23 mouse cellular contexts compared by ENCODE assay signal in genomic region chr16:38774964-38775746, GRCm38 (mm10). TPM values are rescaled to one million over a fixed set of nuclear protein-coding genes. Genes with fewer than 3 reads are reported as not detected.
"Had no signal": no experiment of that assay in that cellular context is flagged by ENCODE, and none has a peak within 500 bp of the region (broad histone marks: within the 10 kb centered on the region; RNA-seq: fewer than 3 reads in every experiment).

No protein-coding gene starts in this region.

- H3K27ac ChIP-seq: hindbrain, embryonic 12.5 days; limb, embryonic 10.5 days; liver, embryonic 15.5 days; midbrain, embryonic 12.5 days; neural tube, embryonic 15.5 days had no signal

- DNase-seq: kidney, adult 8-10 months; kidney, postnatal 14 days; right cerebral cortex, adult 18-20 months; right cerebral cortex, postnatal 25 days; thymus, adult 18-20 months; thymus, postnatal 25 days had no signal

- H3K4me3 ChIP-seq: hindbrain, embryonic 12.5 days; limb, embryonic 10.5 days; liver, embryonic 15.5 days; midbrain, embryonic 12.5 days; neural tube, embryonic 15.5 days had no signal

- H3K9me3 ChIP-seq: hindbrain, embryonic 12.5 days; limb, embryonic 10.5 days; liver, embryonic 15.5 days; midbrain, embryonic 12.5 days; neural tube, embryonic 15.5 days had no signal

- H3K36me3 ChIP-seq: hindbrain, embryonic 12.5 days; limb, embryonic 10.5 days; liver, embryonic 15.5 days; midbrain, embryonic 12.5 days; neural tube, embryonic 15.5 days had no signal

- H3K27me3 ChIP-seq: hindbrain, embryonic 12.5 days; midbrain, embryonic 12.5 days; neural tube, embryonic 15.5 days had no signal

- ATAC-seq: hindbrain, embryonic 16.5 days; inflammation-experienced regulatory T-cells, adult 6 months had no signal

- H3K4me2 ChIP-seq: hindbrain, embryonic 12.5 days; liver, embryonic 11.5 days; liver, embryonic 15.5 days; midbrain, embryonic 12.5 days; neural tube, embryonic 15.5 days had no signal

- H3K9ac ChIP-seq: hindbrain, embryonic 12.5 days; liver, embryonic 15.5 days; midbrain, embryonic 12.5 days; neural tube, embryonic 15.5 days had no signal

- H3K4me1 ChIP-seq: liver, embryonic 15.5 days had no signal

RNA-seq across cellular contexts. Expression of gene Upk1b, which starts 25.0 kb away (rescaled TPM):
- total RNA-seq: megakaryocyte-erythroid progenitor cell, adult 5-6 weeks had no signal
- polyA plus RNA-seq: inflammation-experienced regulatory T-cells, adult 6 months had no signal

RNA-seq across cellular contexts. Expression of gene 4930435E12Rik, which starts 53.4 kb away (rescaled TPM):
- total RNA-seq: layer of hippocampus, adult 8-10 months; layer of hippocampus, postnatal 14 days; left cerebral cortex, adult 18-20 months; megakaryocyte-erythroid progenitor cell, adult 5-6 weeks; midbrain, postnatal 0 days had no signal
- polyA plus RNA-seq: hindbrain, embryonic 12.5 days; hindbrain, embryonic 16.5 days; inflammation-experienced regulatory T-cells, adult 6 months; large intestine, adult 2 months; limb, embryonic 10.5 days; limb, embryonic 14.5 days; liver, embryonic 11.5 days; liver, embryonic 15.5 days; midbrain, embryonic 12.5 days; midbrain, postnatal 0 days; neural tube, embryonic 11.5 days; neural tube, embryonic 15.5 days; stomach, embryonic 14.5 days had no signal
